Mouse (Mus musculus) liver, embryonic 14.5 days (tissue): ENCODE measurements at regions not wholly inside any gene's neighbourhood (a gene's known extent, or its start where the extent isn't known, plus 50 kb on each side); places are given as distances from the start of the nearest gene placed in this dataset.

Experiments
- CTCF ChIP-seq: IDR thresholded peaks from 2 replicates; pipeline ENCODE4 v1.5.1; 2016; ENCODE audit warnings: antibody characterized with exemption, low read depth, control low read depth
- EP300 ChIP-seq: IDR thresholded peaks from 2 replicates; pipeline ENCODE4 v1.6.1; 2016; ENCODE audit warnings: antibody characterized with exemption, low read depth

GRCm38 (mm10) chr11:31721908-31722307, 50.2 kb upstream of the Bod1 start:
- no peak for TF ChIP-seq CTCF
- no peak for TF ChIP-seq EP300
